Mouse (Mus musculus): ENCODE measurements around the gene Ttc23.

The Ttc23 gene

GRCm38 (mm10) chr7:67803015-67803856 is 156.0 kb downstream of the Ttc23 start:
- DNase-seq (ENCODE audit: low spot score): peak; percentile 86

DNA sequence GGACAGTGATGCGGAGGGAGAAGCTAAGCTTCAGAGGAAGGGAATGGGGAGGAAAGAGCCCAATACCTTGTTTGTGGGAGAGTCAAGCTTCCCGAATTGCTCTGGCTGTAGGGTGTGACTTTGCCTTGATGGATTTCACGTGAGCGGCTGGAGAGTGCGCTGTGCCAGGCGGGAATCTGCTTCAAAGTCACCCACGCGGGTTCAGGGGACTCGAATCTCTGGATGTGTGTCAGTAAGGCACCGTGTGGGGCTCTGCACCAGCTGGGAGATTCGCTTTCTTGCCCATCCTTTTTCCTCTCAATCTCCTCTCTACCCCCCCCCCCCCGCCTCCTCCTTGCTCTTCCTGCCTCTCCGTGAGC is 156.6 kb downstream of the Ttc23 start:
- no peak for DNase-seq (ENCODE audit: low spot score)

Measured in ovary, postnatal 36 days (tissue).